Mouse (Mus musculus) kidney, adult 2 months (tissue): ENCODE results near the gene 4930519G04Rik.

ENCODE experiments used
- CTCF ChIP-seq: fragments of 200-500 bp; conservative IDR thresholded peaks from 2 replicates; pipeline ENCODE4 v1.5.1; 2011; ENCODE audit warnings: low read depth, mild to moderate bottlenecking, control low read depth, low read length, moderate library complexity, mixed read lengths; ENCODE audit not compliant: insufficient read depth, insufficient read length
- POLR2A ChIP-seq: fragments of 200-500 bp; IDR thresholded peaks from one replicate; pipeline ENCODE4 v1.6.1; 2011; ENCODE audit warnings: low read depth, low read length, control low read depth

- no peak for TF ChIP-seq CTCF
- no peak for TF ChIP-seq POLR2A
Observed at GRCm38 (mm10) chr5:114808385-114808784, 45.1 kb upstream of the 4930519G04Rik start.
